Mouse (Mus musculus) G1E (cell line): Measurements from ENCODE around the gene Fbf1. TPM values are rescaled to one million over a fixed set of nuclear protein-coding genes. Genes with fewer than 3 reads are reported as not detected.

Source experiments
- ATAC-seq: 2 replicates; pipeline ENCODE4 v1.8.0; 2016; ENCODE audit warnings: mild to moderate bottlenecking; ENCODE audit not compliant: insufficient number of reproducible peaks, poor library complexity, low FRiP score, severe bottlenecking; ENCODE audit errors: extremely low read depth
- DNase-seq: peaks from one replicate; pipeline ENCODE4 v3.0.0; 2012; ENCODE audit warnings: low spot score
- H3K27me3 ChIP-seq: 2 replicates; pipeline ENCODE4 v1.6.1; 2012; ENCODE audit warnings: mild to moderate bottlenecking, low read length, inconsistent platforms; ENCODE audit not compliant: insufficient read depth
- H3K36me3 ChIP-seq: replicated peaks from 2 replicates; pipeline ENCODE3; 2012; ENCODE audit warnings: mild to moderate bottlenecking, inconsistent platforms
- H3K4me1 ChIP-seq: 2 replicates; pipeline ENCODE4 v1.6.1; 2012; ENCODE audit warnings: low read depth, low read length, inconsistent platforms, mixed read lengths; ENCODE audit not compliant: insufficient read depth
- H3K4me3 ChIP-seq: 2 replicates; pipeline ENCODE4 v1.5.1; 2012; ENCODE audit warnings: low read depth, mild to moderate bottlenecking, inconsistent platforms, low read length, moderate library complexity, mixed read lengths
- H3K9me3 ChIP-seq: replicated peaks from 2 replicates; pipeline ENCODE4 v1.6.1; 2012; ENCODE audit warnings: inconsistent platforms
- CTCF ChIP-seq: IDR thresholded peaks from 2 replicates; pipeline ENCODE4 v1.5.1; 2012; ENCODE audit warnings: low read depth, low read length, inconsistent platforms, mixed read lengths
- GATA1 ChIP-seq: IDR thresholded peaks from 2 replicates; pipeline ENCODE4 v1.6.1; 2012; ENCODE audit warnings: borderline replicate concordance, low read length, inconsistent platforms, mixed read lengths
- GATA2 ChIP-seq: IDR thresholded peaks from 2 replicates; pipeline ENCODE4 v1.6.1; 2012; ENCODE audit warnings: low read depth, low read length, inconsistent platforms, borderline replicate concordance
- POLR2AphosphoS5 ChIP-seq: IDR thresholded peaks from 2 replicates; pipeline ENCODE4 v1.6.1; 2012; ENCODE audit warnings: low read depth, low read length, inconsistent platforms; ENCODE audit not compliant: insufficient replicate concordance
- TAL1 ChIP-seq: conservative IDR thresholded peaks from 2 replicates; pipeline ENCODE4 v1.6.1; 2012; ENCODE audit warnings: low read depth, low read length, inconsistent platforms, mixed read lengths
- polyA plus RNA-seq: library from polyadenylated mRNA; stranded (reverse); fragments of >175 nt; gene quantifications from 2 replicates; pipeline ENCODE4 v1.2.3, GENCODE M21; 2012
- total RNA-seq, 2 experiments: library from RNA; stranded (forward) in 1 of 2; stranded (reverse) in 1 of 2; fragments of 200-1000 nt in 1 of 2; fragments of >200 nt in 1 of 2; fragmentation: Nextera tagmentation in 1 of 2; gene quantifications; 2 replicates each; pipeline ENCODE4 v1.2.3; 2014 to 2017

Fbf1 gene
- total and polyA plus RNA-seq, 3 experiments = 23.6 to 50.9 (median 35.9) TPM

DNA sequence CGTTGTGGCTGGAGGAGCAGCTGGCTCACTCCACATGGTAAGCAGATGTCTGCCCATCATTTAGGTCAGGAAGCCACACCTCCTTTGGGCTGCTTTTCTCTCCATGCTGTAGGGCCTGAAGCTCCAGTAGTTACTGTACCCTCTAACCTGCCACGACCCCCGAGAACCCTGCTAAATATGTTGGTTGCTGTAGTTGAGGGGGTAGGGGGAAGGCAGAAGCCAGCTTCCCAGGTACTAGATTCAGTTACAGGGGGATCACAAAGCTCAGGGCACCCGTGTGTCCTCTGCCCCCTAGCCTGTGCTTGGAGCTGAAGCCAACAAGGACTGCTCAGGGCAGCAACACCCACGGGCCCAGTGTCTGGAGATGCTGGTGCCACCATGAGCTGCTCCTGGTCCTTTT, 34.5 kb downstream of the Fbf1 start:
- ATAC-seq = no peak
- Histone ChIP-seq H3K4me1 (peaks cover 33% of the 10 kb centered on the region), H3K27me3 (peaks cover 10% of the 10 kb centered on the region), H3K4me3 (no peak overlapping the region), H3K9me3 (no peaks in the 10 kb centered on the region), H3K36me3 (peaks cover 72% of the 10 kb centered on the region)
- no peak for DNase-seq
- TF ChIP-seq CTCF (no peak), POLR2AphosphoS5 (no peak)

DNA sequence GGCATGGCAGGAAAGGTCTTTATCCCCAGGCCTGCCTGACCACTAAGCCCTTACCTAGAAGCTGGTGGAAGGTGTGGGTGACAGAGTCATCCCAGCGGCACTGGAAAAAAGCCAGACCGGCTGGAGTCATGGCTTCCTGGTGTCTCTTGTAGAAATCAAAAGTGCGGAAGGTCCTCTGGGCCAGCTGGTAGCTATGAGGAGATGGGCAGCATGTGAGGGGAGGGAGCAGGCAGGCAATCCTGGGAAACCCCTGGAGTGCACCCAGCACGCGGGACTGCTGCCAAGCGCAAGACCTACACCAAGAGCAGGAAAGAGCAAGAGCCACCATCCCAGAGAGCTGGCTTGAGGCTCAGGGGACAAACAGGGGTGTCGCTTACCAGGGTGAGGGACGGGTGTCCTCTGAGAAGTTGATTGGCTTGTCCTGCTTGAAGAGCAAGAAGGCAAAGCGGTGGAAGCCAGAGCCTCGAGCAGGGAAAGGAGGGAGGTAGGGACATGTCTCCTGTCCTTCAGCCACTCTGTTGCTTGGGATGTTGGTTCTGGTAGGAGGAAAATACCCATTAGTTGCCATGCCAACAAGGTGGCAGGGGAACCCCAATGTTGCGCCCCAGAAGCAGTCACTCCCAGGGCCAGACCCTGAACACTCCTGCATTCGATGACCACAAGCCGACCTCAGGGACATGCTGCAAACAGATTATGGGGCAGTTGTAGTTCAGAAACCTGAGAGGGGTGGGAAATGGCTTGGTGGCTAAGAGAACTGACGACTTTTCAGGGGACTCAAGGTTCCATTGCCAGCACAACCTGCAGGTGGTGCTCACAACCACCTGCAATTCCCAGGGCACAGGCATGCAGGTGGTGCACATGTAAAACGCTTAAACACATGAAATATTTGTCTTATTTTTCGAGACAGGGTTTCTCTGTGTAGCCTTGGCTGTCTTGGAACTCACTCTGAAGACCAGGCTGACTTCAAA, 35.3 kb downstream of the Fbf1 start:
- Histone ChIP-seq H3K4me3 (no peak overlapping the region), H3K36me3 (peaks cover 72% of the 10 kb centered on the region), H3K27me3 (peaks cover 16% of the 10 kb centered on the region), H3K9me3 (no peaks in the 10 kb centered on the region), H3K4me1 (peaks cover 33% of the 10 kb centered on the region)
- TF ChIP-seq CTCF (no peak), TAL1 (no peak), GATA2 (no peak), POLR2AphosphoS5 (no peak)
- ATAC-seq = no peak
- DNase-seq = no peak

DNA sequence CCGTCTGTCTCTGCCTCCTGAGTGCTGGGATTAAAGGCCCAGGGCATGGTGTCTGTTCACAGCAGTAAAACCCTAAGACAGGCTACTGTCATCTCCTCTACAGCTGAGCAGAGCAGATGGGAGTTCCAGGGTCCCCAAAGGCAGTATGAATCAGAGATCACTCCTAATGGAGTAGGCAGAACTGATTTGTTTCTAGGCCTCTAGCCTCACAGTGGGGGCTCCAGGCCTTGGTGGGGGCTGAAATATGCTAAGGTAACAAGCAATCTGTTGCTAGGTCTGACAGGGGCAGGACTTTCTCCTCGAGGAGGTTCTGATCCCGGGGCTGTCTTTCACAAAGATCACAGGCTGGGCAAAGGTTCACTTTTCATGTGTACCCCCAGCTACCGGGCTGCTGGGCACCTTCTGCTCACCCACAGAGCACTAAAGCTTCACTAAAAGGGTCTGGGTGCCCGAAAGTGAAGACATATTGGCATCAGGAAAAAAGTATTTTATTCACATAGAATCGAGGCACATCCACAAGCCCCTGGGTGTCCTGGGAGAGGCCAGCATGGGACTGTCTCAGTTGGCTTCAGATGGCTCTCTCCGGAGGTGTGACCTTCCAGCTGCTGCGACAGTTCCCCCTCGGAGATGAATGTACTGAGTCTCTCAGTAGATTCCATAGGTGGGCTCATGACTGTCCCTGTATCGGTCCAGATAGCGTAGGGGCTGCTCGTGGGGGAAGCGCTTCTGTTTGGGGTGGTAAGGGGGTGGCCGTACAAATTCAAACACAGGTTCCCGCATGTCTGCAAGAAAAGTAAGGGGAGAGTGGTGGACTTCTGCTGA, 36.4 kb downstream of the Fbf1 start:
- Histone ChIP-seq H3K9me3 (no peaks in the 10 kb centered on the region), H3K36me3 (peaks cover 65% of the 10 kb centered on the region)
- no peak for ATAC-seq

DNA sequence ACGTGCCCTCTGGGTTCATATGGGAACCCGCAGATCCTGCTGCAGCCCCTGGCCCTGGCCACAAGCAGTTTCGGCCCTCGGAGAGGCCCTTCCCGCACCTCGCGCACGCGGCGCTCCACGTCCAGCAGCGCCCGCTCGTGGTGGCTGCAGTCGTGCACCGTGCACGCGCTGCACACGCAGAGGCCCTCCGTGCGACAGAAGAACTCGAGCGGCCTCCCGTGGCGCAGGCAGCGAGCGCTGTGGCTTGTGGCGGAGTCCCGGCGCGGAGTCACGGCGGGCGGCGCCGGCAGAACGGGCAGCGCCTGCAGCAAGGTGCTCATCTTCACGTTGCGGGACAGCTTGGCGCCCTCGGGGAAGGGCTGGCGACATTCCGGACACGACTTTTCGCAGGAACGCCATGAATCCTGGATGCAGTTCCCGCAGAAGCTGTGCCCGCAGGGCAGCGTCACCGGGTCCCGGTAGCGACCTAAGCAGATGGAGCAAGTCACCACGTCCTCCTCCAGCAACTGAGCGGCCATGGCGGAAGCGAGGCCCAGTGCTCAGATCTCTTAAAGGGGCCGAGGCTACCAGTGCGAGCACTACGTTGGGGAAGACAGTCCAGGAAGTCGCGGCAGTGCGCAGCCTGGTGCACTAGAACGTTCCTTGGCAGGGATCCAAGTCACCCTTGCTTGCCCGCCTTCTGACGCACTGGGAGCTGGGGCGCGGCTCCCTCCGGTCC, 37.3 kb downstream of the Fbf1 start, which contains the start of gene Trim65:
TSS of gene Trim65 (minus strand) at position 641 of the 718 bp plus-strand sequence.
- H3K9me3 ChIP-seq = no peaks in the 10 kb centered on the region
- no peak for DNase-seq
- H3K4me3 ChIP-seq = peak within 1 kb of the TSS; percentile 2; the same call in 1 of the 2 replicates
- no peak for ATAC-seq
- TF ChIP-seq GATA1 (no peak), GATA2 (no peak), CTCF (no peak), POLR2AphosphoS5 (no peak), TAL1 (no peak)
- H3K36me3 ChIP-seq = peaks cover 56% of the 10 kb centered on the region
- peaks cover 25% of the 10 kb centered on the region for H3K27me3 ChIP-seq
- H3K4me1 ChIP-seq = peaks cover 26% of the 10 kb centered on the region

More for the DNA sequence above, 36.4 kb downstream of the Fbf1 start:
- H3K27me3 ChIP-seq = peaks cover 19% of the 10 kb centered on the region
- H3K4me1 ChIP-seq = peaks cover 34% of the 10 kb centered on the region
- DNase-seq = no peak
- H3K4me3 ChIP-seq = no peak overlapping the region
- no peak for TF ChIP-seq GATA2
- TF ChIP-seq CTCF = no peak
- no peak for TF ChIP-seq TAL1
- TF ChIP-seq GATA1 = no peak
- TF ChIP-seq POLR2AphosphoS5 = no peak

DNA sequence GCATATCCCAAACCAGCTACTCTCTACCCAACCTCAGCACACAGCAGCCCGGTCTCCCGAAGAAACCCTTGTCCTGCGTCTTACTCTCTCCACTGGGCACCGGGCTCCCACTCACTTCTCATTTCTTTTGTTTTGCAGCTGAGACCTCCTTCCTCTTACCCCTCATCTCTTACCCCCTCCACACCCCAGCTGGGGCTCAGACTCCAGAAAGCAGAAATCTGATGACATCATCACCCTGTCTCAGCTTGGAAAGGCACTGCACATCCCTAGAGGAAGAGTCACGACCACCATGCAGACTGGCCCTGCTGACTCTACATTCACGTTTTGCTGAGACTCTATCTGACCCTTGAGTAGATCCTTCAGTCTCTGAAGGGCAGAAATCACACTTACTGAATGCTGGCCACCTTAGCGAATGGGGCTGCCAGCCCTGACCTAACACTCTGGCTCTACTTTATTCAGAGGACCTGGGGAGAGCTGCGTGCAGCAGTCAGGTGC, 37.9 kb downstream of the Fbf1 start:
- Histone ChIP-seq H3K36me3 (peaks cover 50% of the 10 kb centered on the region), H3K4me1 (peaks cover 26% of the 10 kb centered on the region), H3K4me3 (no peak overlapping the region), H3K9me3 (peaks cover 4% of the 10 kb centered on the region), H3K27me3 (peaks cover 25% of the 10 kb centered on the region)
- no peak for TF ChIP-seq GATA1
- TF ChIP-seq CTCF = no peak
- no peak for DNase-seq
- ATAC-seq = no peak
